Mouse (Mus musculus) C2C12 (cell line): Measurements from ENCODE around the gene Gsg1l. TPM values are rescaled to one million over a fixed set of nuclear protein-coding genes. Genes with fewer than 3 reads are reported as not detected.

Source experiments
- H3K27me3 ChIP-seq: one replicate; pipeline ENCODE4 v1.6.1; 2011; ENCODE audit not compliant: control insufficient read depth, insufficient read depth, insufficient read length
- H3K36me3 ChIP-seq: one replicate; pipeline ENCODE4 v1.6.1; 2011; ENCODE audit not compliant: control insufficient read depth, insufficient read depth
- H3K4me3 ChIP-seq: one replicate; pipeline ENCODE4 v1.5.1; 2011; ENCODE audit warnings: mild to moderate bottlenecking, control low read depth; ENCODE audit not compliant: poor library complexity, insufficient read depth, severe bottlenecking
- H3K79me2 ChIP-seq: one replicate; pipeline ENCODE4 v1.6.1; 2011; ENCODE audit not compliant: control insufficient read depth, insufficient read depth
- H3K79me3 ChIP-seq: one replicate; pipeline ENCODE4 v1.6.1; 2011; ENCODE audit warnings: low read depth, control low read depth
- H3ac ChIP-seq: one replicate; pipeline ENCODE3; 2011; ENCODE audit warnings: low read depth; ENCODE audit not compliant: control insufficient read depth, insufficient read length
- CEBPB ChIP-seq: IDR thresholded peaks from one replicate; pipeline ENCODE4 v1.6.1; 2011; ENCODE audit warnings: low read depth, mild to moderate bottlenecking, control low read depth, moderate library complexity
- CTCF ChIP-seq: IDR thresholded peaks from one replicate; pipeline ENCODE4 v1.5.1; 2011; ENCODE audit not compliant: control insufficient read depth, insufficient read depth, insufficient read length
- FOSL1 ChIP-seq: IDR thresholded peaks from one replicate; pipeline ENCODE4 v1.8.0; 2011; ENCODE audit warnings: mild to moderate bottlenecking, low read length; ENCODE audit not compliant: poor library complexity, insufficient read depth, severe bottlenecking
- MAX ChIP-seq: IDR thresholded peaks from one replicate; pipeline ENCODE4 v1.6.1; 2011; ENCODE audit warnings: mild to moderate bottlenecking, control low read depth
- MYOD1 ChIP-seq: IDR thresholded peaks from one replicate; pipeline ENCODE4 v1.6.1; 2011; ENCODE audit warnings: low read depth; ENCODE audit not compliant: control insufficient read depth, insufficient read length
- MYOG ChIP-seq: IDR thresholded peaks from one replicate; pipeline ENCODE4 v1.6.1; 2011; ENCODE audit not compliant: control insufficient read depth, insufficient read length; ENCODE audit errors: extremely low read depth
- USF1 ChIP-seq: IDR thresholded peaks from one replicate; pipeline ENCODE4 v1.6.1; 2011; ENCODE audit warnings: low read depth, mild to moderate bottlenecking, control low read depth, moderate library complexity
- polyA plus RNA-seq: library from polyadenylated mRNA; unstranded; fragments of >200 nt; fragmentation: generic; extraction: Trizol; gene quantifications from one replicate; pipeline ENCODE4 v1.2.1, GENCODE M21; 2012; ENCODE audit warnings: missing spikeins

Gene Gsg1l
- polyA plus RNA-seq, 1 experiment = not detected

GRCm38 (mm10) chr7:125959294-125960048 lies 122.7 kb downstream of the Gsg1l start:
- H3K27me3 ChIP-seq = peaks cover 26% of the 10 kb centered on the region
- no peak for TF ChIP-seq CEBPB
- TF ChIP-seq MYOD1 = no peak

DNA sequence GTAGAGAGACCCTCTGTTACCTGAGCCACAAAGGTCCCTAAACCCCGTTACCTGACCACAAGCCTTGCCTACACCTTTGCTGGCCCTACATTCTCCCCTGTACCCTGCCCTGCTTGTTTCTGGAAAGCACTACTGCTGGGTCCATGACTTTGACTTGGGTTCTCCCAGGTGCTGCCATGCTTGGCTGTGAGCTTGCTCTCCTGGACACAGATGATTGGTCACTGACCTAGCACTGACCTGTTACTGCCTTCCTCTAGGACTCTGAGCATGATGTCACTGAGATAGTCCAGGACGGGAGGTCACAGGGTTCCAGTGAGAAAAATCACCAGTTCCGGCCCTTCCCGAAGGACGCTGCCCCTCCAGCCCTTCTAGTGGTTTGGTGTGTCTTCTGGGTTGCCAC lies 123.4 kb downstream of the Gsg1l start:
- TF ChIP-seq MYOG = no peak
- no peak for TF ChIP-seq MYOD1
- TF ChIP-seq CTCF = no peak
- TF ChIP-seq CEBPB = no peak
- TF ChIP-seq USF1 = no peak
- no peak for TF ChIP-seq MAX
- TF ChIP-seq FOSL1 = no peak
- Histone ChIP-seq H3K79me2 (no peaks in the 10 kb centered on the region), H3K4me3 (no peak overlapping the region), H3K27me3 (peaks cover 29% of the 10 kb centered on the region), H3K79me3 (no peaks in the 10 kb centered on the region), H3ac (no peak overlapping the region), H3K36me3 (no peaks in the 10 kb centered on the region)

More at GRCm38 (mm10) chr7:125959294-125960048, 122.7 kb downstream of the Gsg1l start:
- Histone ChIP-seq H3K79me2 (no peaks in the 10 kb centered on the region), H3K79me3 (no peaks in the 10 kb centered on the region), H3ac (no peak overlapping the region), H3K36me3 (no peaks in the 10 kb centered on the region), H3K4me3 (no peak overlapping the region)

DNA sequence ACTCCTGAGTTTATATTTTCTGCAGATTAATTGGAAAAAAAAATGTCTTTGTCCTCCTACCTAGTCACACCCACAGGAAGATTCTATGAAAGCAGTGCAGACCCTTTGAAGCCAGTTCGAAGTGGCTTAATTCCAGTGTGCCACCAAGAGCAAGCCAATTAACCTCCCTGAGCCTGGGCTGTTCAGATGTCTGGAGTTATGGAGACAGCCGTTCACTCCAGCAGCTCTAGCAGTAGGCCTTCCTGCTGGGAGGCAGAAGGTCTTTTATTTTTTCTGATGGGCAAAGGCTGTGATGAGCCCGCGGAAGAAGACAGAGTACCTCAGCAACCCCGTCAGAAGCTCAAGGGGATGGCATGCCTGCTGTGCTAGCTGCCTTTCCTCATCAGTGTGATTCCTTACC lies 127.2 kb downstream of the Gsg1l start:
- Histone ChIP-seq H3ac (no peak overlapping the region), H3K79me2 (no peaks in the 10 kb centered on the region), H3K4me3 (no peak overlapping the region), H3K27me3 (peaks cover 43% of the 10 kb centered on the region), H3K36me3 (no peaks in the 10 kb centered on the region), H3K79me3 (no peaks in the 10 kb centered on the region)
- TF ChIP-seq MYOD1 (no peak), CEBPB (no peak), MAX (no peak), MYOG (no peak), CTCF (no peak), FOSL1 (no peak), USF1 (no peak)

DNA sequence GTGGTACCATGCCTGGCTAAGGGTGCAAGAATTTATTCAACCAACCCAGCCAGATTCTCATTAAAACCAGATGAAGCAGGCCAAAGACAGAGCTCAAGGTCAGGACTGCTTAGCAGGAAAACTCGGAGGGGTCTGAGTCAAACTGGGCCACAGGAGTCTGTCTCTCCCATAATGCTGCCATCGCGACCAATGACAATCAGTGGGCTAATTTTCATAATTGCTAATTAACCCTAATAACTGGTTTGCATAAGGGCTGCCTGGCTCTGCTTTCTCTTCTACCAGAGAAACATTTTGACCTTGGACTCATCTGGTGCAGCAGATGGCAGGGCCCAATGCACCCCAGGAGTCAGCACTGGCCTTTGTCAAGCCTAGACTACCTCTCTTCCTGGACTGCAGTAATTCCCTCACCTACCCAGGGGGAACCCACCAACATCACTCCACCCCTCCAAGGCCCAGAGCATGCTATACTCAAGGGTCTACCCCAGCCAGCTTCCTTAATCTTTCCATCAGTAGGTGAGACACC lies 127.8 kb downstream of the Gsg1l start:
- no peak for TF ChIP-seq CEBPB
- TF ChIP-seq MYOG = no peak
- no peak for TF ChIP-seq FOSL1
- TF ChIP-seq CTCF = no peak
- no peak for TF ChIP-seq MAX
- no peak for TF ChIP-seq MYOD1
- no peak for TF ChIP-seq USF1
- Histone ChIP-seq H3K27me3 (peaks cover 45% of the 10 kb centered on the region), H3K79me2 (no peaks in the 10 kb centered on the region), H3K79me3 (no peaks in the 10 kb centered on the region), H3K36me3 (no peaks in the 10 kb centered on the region), H3K4me3 (no peak overlapping the region), H3ac (no peak overlapping the region)

- Histone ChIP-seq H3K27me3 (peaks cover 48% of the 10 kb centered on the region), H3K4me3 (no peak overlapping the region), H3K79me2 (no peaks in the 10 kb centered on the region), H3K79me3 (no peaks in the 10 kb centered on the region), H3K36me3 (no peaks in the 10 kb centered on the region), H3ac (no peak overlapping the region)
- TF ChIP-seq MYOG = no peak
- TF ChIP-seq FOSL1 = no peak
- no peak for TF ChIP-seq USF1
- TF ChIP-seq CTCF = no peak
- TF ChIP-seq MYOD1 = no peak
- TF ChIP-seq CEBPB = no peak
- TF ChIP-seq MAX = no peak
Measured at GRCm38 (mm10) chr7:125953844-125954243, 128.4 kb downstream of the Gsg1l start.

DNA sequence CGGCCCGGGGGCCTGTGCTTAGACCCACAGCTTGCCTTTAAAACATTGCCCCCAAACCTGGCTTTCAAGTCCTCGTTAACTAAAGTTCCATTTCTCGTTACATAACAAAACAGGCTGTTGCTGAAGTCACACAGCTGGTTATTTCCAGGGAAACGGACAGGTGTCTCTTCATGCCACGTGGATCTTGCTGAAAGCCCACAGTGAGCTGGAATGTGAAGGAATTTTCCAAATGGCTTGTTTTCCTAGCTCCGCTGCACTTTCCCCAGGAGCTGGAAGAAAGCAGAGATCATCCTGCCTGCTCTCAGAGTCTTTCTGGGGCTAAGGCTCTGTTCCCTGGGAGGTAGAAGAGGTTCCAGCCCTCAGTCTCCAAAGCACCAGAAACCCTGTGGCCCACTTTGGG lies 130.3 kb downstream of the Gsg1l start:
- H3K79me3 ChIP-seq = no peaks in the 10 kb centered on the region
- TF ChIP-seq USF1 = no peak
- TF ChIP-seq MAX = no peak
- no peak for TF ChIP-seq MYOD1
- TF ChIP-seq CTCF = no peak
- TF ChIP-seq FOSL1 = no peak
- TF ChIP-seq MYOG = no peak
- no peak for TF ChIP-seq CEBPB

More for the DNA sequence above, 130.3 kb downstream of the Gsg1l start:
- no peak overlapping the region for H3ac ChIP-seq
- H3K36me3 ChIP-seq = no peaks in the 10 kb centered on the region
- H3K4me3 ChIP-seq = no peak overlapping the region
- peaks cover 42% of the 10 kb centered on the region for H3K27me3 ChIP-seq
- no peaks in the 10 kb centered on the region for H3K79me2 ChIP-seq
